Mouse (Mus musculus) kidney, embryonic 15.5 days (tissue): ENCODE data around the gene Ptgis. TPM values are rescaled to one million over a fixed set of nuclear protein-coding genes. Genes with fewer than 3 reads are reported as not detected.
A peak's percentile ranks its signal among the peaks of the same experiment; 100 is the strongest.
"Not testable (repeated sequence)": the region's sequence is repeated elsewhere in the genome, so short reads cannot be mapped to it uniquely, and the experiment has no call there.

Source experiments
- ATAC-seq: fragments of 200-750 bp; cut with Nextera tagmentation; replicated peaks from 2 replicates; pipeline ENCODE4 v1.8.0; 2017; ENCODE audit warnings: moderate TSS enrichment; ENCODE audit not compliant: low FRiP score
- H3K27ac ChIP-seq: fragments of 300-500 bp; sonication (generic); 2 replicates; pipeline ENCODE4 v1.5.1; 2015; ENCODE audit warnings: mild to moderate bottlenecking, inconsistent platforms
- H3K27me3 ChIP-seq: fragments of 300-500 bp; sonication (generic); 2 replicates; pipeline ENCODE4 v1.6.1; 2015; ENCODE audit warnings: inconsistent platforms
- H3K36me3 ChIP-seq: fragments of 300-500 bp; sonication (generic); 2 replicates; pipeline ENCODE4 v1.6.1; 2015; ENCODE audit warnings: inconsistent platforms
- H3K4me1 ChIP-seq: fragments of 300-500 bp; sonication (generic); 2 replicates; pipeline ENCODE4 v1.6.1; 2015; ENCODE audit warnings: inconsistent platforms
- H3K4me2 ChIP-seq: fragments of 300-500 bp; sonication (generic); 2 replicates; pipeline ENCODE4 v1.6.1; 2015; ENCODE audit warnings: moderate library complexity, mild to moderate bottlenecking, inconsistent platforms
- H3K4me3 ChIP-seq: fragments of 300-500 bp; sonication (generic); replicated peaks from 2 replicates; pipeline ENCODE4 v1.5.1; 2015; ENCODE audit warnings: mild to moderate bottlenecking, inconsistent platforms
- H3K9ac ChIP-seq: fragments of 300-500 bp; sonication (generic); 2 replicates; pipeline ENCODE4 v1.6.1; 2015; ENCODE audit warnings: mild to moderate bottlenecking, inconsistent platforms
- H3K9me3 ChIP-seq: fragments of 300-500 bp; sonication (generic); replicated peaks from 2 replicates; pipeline ENCODE4 v1.6.1; 2016; ENCODE audit warnings: inconsistent platforms
- WGBS: fragments of 180-500 bp; shearing (Covaris S2); methylation state at CpG from one replicate; pipeline ENCODE4 v1.1.7; 2015; ENCODE audit warnings: mixed read lengths; 5-methylcytosine and 5-hydroxymethylcytosine counted together
- polyA plus RNA-seq: library from polyadenylated mRNA; unstranded; fragments of >200 nt; fragmentation: Nextera tagmentation; extraction: Ambion mirVana; gene quantifications from 2 replicates; pipeline ENCODE4 v1.2.1, GENCODE M21; 2015

Gene Ptgis
- polyA plus RNA-seq, 1 experiment from 2014 or later: 21.1 TPM

- Histone ChIP-seq H3K27me3 (no peaks in the 10 kb centered on the region), H3K4me1 (peaks cover 3% of the 10 kb centered on the region; the same call in 1 of the 2 replicates)
- 84% methylated on average over 13 of the region's 13 CpGs for WGBS
Measured at GRCm38 (mm10) chr2:167221159-167221845, 19.1 kb downstream of the Ptgis start.

GRCm38 (mm10) chr2:167220736-167221135, 19.7 kb downstream of the Ptgis start:
- no peaks in the 10 kb centered on the region for H3K9me3 ChIP-seq
- ATAC-seq: no peak
- 93% methylated on average over 5 of the region's 5 CpGs for WGBS
- H3K4me3 ChIP-seq: no peak overlapping the region
- H3K27me3 ChIP-seq: no peaks in the 10 kb centered on the region
- no peak overlapping the region for H3K9ac ChIP-seq
- H3K4me1 ChIP-seq: peaks cover 3% of the 10 kb centered on the region; the same call in 1 of the 2 replicates
- no peaks in the 10 kb centered on the region for H3K36me3 ChIP-seq
- H3K27ac ChIP-seq: no peak overlapping the region
- H3K4me2 ChIP-seq: no peak overlapping the region

More at GRCm38 (mm10) chr2:167221159-167221845, 19.1 kb downstream of the Ptgis start:
- no peaks in the 10 kb centered on the region for H3K36me3 ChIP-seq
- H3K4me3 ChIP-seq: no peak overlapping the region
- H3K4me2 ChIP-seq: no peak overlapping the region
- no peak overlapping the region for H3K27ac ChIP-seq
- no peak for ATAC-seq
- H3K9me3 ChIP-seq: no peaks in the 10 kb centered on the region
- H3K9ac ChIP-seq: no peak overlapping the region

GRCm38 (mm10) chr2:167219154-167219775, 21.1 kb downstream of the Ptgis start:
- 49% methylated on average over 8 of the region's 8 CpGs for WGBS
- no peak overlapping the region for H3K4me3 ChIP-seq
- 0 out of 2 replicates have a peak, but pooled peaks cover under 1% of the 10 kb centered on the region for H3K36me3 ChIP-seq
- ATAC-seq: peak; percentile 57; the same call in 1 of the 2 replicates
- H3K4me1 ChIP-seq: peaks cover 3% of the 10 kb centered on the region; the same call in 1 of the 2 replicates
- H3K9me3 ChIP-seq: no peaks in the 10 kb centered on the region
- no peak overlapping the region for H3K4me2 ChIP-seq
- no peaks in the 10 kb centered on the region for H3K27me3 ChIP-seq
- no peak overlapping the region for H3K9ac ChIP-seq
- H3K27ac ChIP-seq: no peak overlapping the region

DNA sequence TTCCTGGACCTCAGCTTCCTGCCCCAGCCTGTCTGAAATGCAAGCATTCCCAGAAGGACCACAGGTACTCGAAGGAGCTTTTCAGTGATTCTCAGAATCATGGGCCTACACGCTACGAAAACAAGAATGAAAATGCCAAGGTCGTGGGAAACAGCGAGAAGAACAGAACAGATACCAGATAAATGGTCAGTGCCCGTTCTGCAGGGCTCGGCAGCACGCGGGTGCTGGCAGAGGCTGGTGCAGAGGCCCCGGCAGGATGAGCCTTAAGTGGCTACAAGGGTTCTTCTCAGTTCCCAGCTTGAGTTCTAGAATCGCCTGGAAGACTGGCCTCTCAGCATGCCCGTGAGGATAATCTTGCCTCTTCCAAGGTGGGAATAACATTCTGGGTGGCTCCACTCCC, 26.7 kb downstream of the Ptgis start:
- WGBS: 94% methylated on average over 12 of the region's 12 CpGs
- H3K4me2 ChIP-seq: no peak overlapping the region
- H3K27me3 ChIP-seq: no peaks in the 10 kb centered on the region
- H3K4me3 ChIP-seq: no peak overlapping the region
- no peaks in the 10 kb centered on the region for H3K9me3 ChIP-seq
- H3K4me1 ChIP-seq: no peaks in the 10 kb centered on the region
- no peak overlapping the region for H3K27ac ChIP-seq
- peaks cover 14% of the 10 kb centered on the region; the same call in 1 of the 2 replicates for H3K36me3 ChIP-seq
- H3K9ac ChIP-seq: no peak overlapping the region
- ATAC-seq: no peak

- peaks cover 14% of the 10 kb centered on the region; the same call in 1 of the 2 replicates for H3K36me3 ChIP-seq
- H3K9me3 ChIP-seq: no peaks in the 10 kb centered on the region
- no peaks in the 10 kb centered on the region for H3K4me1 ChIP-seq
- H3K4me2 ChIP-seq: no peak overlapping the region
- ATAC-seq: no peak
- no peak overlapping the region for H3K27ac ChIP-seq
- no peak overlapping the region for H3K9ac ChIP-seq
- 92% methylated on average over 3 of the region's 3 CpGs for WGBS
- no peaks in the 10 kb centered on the region for H3K27me3 ChIP-seq
- H3K4me3 ChIP-seq: no peak overlapping the region
Measured at GRCm38 (mm10) chr2:167213076-167213475, 27.3 kb downstream of the Ptgis start.

- peaks cover 14% of the 10 kb centered on the region; the same call in 1 of the 2 replicates for H3K36me3 ChIP-seq
- H3K4me1 ChIP-seq: peaks cover 2% of the 10 kb centered on the region; the same call in 1 of the 2 replicates
- no peaks in the 10 kb centered on the region for H3K27me3 ChIP-seq
- no peak overlapping the region for H3K9ac ChIP-seq
- H3K4me3 ChIP-seq: no peak overlapping the region
- no peak for ATAC-seq
- H3K4me2 ChIP-seq: no peak overlapping the region
- H3K9me3 ChIP-seq: no peaks in the 10 kb centered on the region
- 91% methylated on average over 6 of the region's 6 CpGs for WGBS
- H3K27ac ChIP-seq: no peak overlapping the region
Measured at GRCm38 (mm10) chr2:167212551-167212950, 27.9 kb downstream of the Ptgis start.

- ATAC-seq: no peak
- 93% methylated on average over 3 of the region's 3 CpGs for WGBS
- H3K4me2 ChIP-seq: no peak overlapping the region
- H3K9me3 ChIP-seq: no peaks in the 10 kb centered on the region
- no peak overlapping the region for H3K4me3 ChIP-seq
- no peaks in the 10 kb centered on the region for H3K27me3 ChIP-seq
- H3K9ac ChIP-seq: no peak overlapping the region
- H3K36me3 ChIP-seq: peaks cover 14% of the 10 kb centered on the region; the same call in 1 of the 2 replicates
- H3K27ac ChIP-seq: no peak overlapping the region
- peaks cover 5% of the 10 kb centered on the region for H3K4me1 ChIP-seq
Measured at GRCm38 (mm10) chr2:167212089-167212488, 28.3 kb downstream of the Ptgis start.

DNA sequence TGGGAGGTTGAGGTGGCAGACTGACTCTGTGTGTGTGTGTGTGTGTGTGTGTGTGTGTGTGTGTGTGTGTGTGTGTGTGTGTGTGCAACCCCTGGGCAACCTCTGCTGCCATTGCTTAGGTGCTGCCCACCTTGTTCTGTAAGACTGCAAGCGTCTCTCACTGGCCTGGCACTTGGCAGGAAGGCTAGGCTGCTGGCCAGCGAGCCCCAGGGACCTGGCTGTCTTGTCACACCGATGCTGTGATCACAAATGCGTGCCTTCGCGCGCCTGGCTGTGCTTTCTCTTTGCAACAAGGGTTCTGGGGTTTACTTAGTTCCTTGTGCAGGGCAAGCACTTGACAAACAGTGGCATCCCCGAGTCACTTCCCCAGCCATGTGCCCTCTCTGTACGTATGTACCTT, 30.5 kb downstream of the Ptgis start:
- H3K27ac ChIP-seq: no peak overlapping the region
- ATAC-seq: no peak
- H3K9me3 ChIP-seq: no peaks in the 10 kb centered on the region
- no peak overlapping the region for H3K4me2 ChIP-seq
- no peaks in the 10 kb centered on the region for H3K27me3 ChIP-seq
- H3K4me1 ChIP-seq: peaks cover 22% of the 10 kb centered on the region
- H3K36me3 ChIP-seq: peaks cover 14% of the 10 kb centered on the region; the same call in 1 of the 2 replicates
- H3K4me3 ChIP-seq: no peak overlapping the region
- WGBS: 62% methylated on average over 9 of the region's 9 CpGs
- H3K9ac ChIP-seq: no peak overlapping the region

GRCm38 (mm10) chr2:167208984-167209383, 31.4 kb downstream of the Ptgis start:
- Histone ChIP-seq H3K9me3 (no peaks in the 10 kb centered on the region), H3K9ac (no peak overlapping the region), H3K4me3 (no peak overlapping the region), H3K27ac (no peak overlapping the region), H3K4me1 (peaks cover 22% of the 10 kb centered on the region), H3K27me3 (no peaks in the 10 kb centered on the region), H3K4me2 (no peak overlapping the region), H3K36me3 (peaks cover 10% of the 10 kb centered on the region; the same call in 1 of the 2 replicates)
- 81% methylated on average over 3 of the region's 3 CpGs for WGBS
- no peak for ATAC-seq

DNA sequence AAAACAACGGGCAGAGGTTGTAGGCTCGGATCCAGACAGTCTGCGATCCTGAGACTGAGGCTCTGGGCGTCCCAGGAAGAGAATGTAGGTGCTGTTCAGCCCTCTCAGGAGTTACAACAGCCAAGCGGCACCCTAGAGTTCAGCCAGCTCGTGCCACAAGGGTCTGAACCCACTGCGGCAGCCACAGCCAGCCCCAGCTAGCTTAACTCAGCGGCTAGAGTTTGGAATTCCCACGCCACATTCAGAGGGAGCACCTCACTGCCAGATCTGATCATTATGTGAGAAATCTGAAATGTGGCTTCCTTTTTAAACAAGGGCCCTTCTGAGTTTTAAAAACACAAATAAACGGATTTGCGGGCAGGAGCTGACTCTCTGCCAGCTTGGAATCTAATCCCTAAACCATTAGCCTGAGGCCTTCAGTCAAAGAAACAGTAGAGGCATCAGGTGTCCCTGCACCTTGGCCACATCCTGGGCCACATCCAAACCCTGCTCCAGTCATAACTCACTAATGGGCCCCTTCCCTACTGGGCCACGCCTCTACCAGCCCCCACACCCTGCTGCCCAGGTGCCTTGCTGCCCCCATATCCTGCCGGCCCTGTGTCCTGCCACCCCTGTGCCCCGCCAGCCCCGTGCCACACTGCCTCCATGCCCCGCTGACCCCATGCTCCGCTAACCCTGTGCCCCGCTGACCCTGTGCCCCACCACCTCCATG, 34.3 kb downstream of the Ptgis start:
- H3K27ac ChIP-seq: 0 out of 2 replicates have a peak overlapping the region, but pooled peaks have one; percentile 37
- peak; percentile 61 for ATAC-seq
- peaks cover 42% of the 10 kb centered on the region for H3K4me1 ChIP-seq
- H3K36me3 ChIP-seq: no peaks in the 10 kb centered on the region
- H3K4me2 ChIP-seq: 0 out of 2 replicates have a peak overlapping the region, but pooled peaks have one; percentile 1
- no peak overlapping the region for H3K9ac ChIP-seq
- H3K9me3 ChIP-seq: no peaks in the 10 kb centered on the region
- peaks cover 4% of the 10 kb centered on the region; the same call in 1 of the 2 replicates for H3K27me3 ChIP-seq
- no peak overlapping the region for H3K4me3 ChIP-seq
- WGBS: 69% methylated on average over 18 of the region's 18 CpGs

GRCm38 (mm10) chr2:167204686-167205085, 35.7 kb downstream of the Ptgis start:
- not testable (repeated sequence) for H3K4me3 ChIP-seq, H3K27me3 ChIP-seq, ATAC-seq, H3K9ac ChIP-seq, H3K9me3 ChIP-seq, H3K4me2 ChIP-seq, H3K27ac ChIP-seq, H3K36me3 ChIP-seq
- peaks cover 44% of the 10 kb centered on the region for H3K4me1 ChIP-seq
- 86% methylated on average over 5 of the region's 5 CpGs for WGBS
